Mouse (Mus musculus) common myeloid progenitor, adult 5-6 weeks (primary cell): Measurements from ENCODE around the gene Amz2. TPM values are rescaled to one million over a fixed set of nuclear protein-coding genes. Genes with fewer than 3 reads are reported as not detected.
A peak's percentile ranks its signal among the peaks of the same experiment; 100 is the strongest.

Experiments used
- ATAC-seq: replicated peaks from 2 replicates; pipeline ENCODE4 v1.8.0; 2016; ENCODE audit warnings: low read depth, mild to moderate bottlenecking, moderate TSS enrichment, inconsistent platforms; ENCODE audit not compliant: poor library complexity, severe bottlenecking
- total RNA-seq: library from RNA; stranded (forward); fragments of 200-1000, 187-1606 nt; gene quantifications from 2 replicates; pipeline ENCODE4 v1.2.3, GENCODE M21; 2017

Amz2 gene
- total RNA-seq, 1 experiment from 2014 or later, result 62.2 TPM

DNA sequence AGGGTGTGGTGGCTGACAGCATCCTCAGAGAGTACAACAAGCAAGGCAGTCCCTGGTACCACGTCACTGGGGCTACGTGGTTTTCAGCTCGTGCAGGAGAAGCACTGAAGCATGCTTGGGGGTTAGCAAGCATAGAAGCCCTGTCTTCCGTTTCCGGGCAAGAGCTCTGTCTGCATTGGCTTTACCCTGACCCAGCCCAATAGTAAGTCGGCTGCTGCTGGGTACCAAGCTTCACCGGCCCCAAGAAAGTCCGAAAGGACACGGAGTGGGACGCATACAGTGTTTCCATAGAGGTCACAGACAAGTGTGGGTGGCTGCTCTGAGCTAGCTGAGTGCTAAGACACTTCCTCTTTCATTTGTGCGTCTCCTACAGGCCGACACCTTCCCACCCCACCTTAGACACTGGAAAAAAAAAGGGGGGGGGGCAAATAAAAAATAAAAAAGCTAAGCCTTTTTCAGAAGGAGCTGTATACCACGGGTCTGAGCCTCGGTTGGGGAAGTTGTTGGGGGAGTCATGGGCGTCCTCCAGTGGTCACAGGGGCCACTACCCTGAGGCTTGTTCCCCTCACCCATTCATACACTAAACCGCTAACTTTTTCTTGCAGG lies 5.7 kb upstream of the Amz2 start:
- peak; percentile 72 for ATAC-seq

DNA sequence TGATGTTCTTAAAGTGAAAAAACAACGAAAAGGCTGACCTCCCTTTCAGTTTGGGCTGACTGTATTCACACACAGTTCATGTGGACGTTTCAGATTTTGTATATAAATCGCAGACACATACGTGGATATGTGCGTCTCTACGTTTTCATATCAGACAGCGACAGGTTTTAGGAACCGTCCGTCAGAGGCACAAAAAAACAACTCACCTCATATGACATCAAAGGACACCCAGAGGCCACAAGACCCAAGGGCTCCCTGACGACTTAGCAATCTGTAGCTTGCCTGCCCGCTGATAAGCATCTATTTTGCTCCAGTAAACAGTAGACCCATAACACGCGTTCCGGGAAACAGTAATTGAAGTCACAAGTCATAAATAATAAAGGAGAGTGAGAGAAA lies 5.2 kb upstream of the Amz2 start:
- ATAC-seq, result 0 out of 2 replicates have a peak, but pooled peaks have one; percentile 1

DNA sequence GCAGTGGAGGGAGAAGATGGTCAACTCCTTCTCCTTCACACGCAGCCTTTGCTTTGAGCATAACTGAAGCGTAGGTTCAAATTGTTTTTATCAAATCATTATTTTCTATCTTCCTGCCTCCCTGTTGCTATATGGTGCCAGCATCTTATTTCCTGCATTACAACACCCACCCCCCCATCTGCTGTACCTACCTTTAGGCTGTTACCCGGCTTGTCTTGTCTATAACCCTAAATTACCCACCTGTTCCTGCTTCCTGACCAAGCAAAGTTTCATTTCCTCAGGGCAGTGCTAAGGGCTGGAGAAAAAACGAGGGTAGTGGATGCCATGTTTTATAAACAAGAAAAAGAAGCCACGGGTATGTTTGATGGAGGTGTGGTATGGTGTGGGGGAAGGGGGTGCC lies 4.5 kb upstream of the Amz2 start:
- no peak for ATAC-seq

DNA sequence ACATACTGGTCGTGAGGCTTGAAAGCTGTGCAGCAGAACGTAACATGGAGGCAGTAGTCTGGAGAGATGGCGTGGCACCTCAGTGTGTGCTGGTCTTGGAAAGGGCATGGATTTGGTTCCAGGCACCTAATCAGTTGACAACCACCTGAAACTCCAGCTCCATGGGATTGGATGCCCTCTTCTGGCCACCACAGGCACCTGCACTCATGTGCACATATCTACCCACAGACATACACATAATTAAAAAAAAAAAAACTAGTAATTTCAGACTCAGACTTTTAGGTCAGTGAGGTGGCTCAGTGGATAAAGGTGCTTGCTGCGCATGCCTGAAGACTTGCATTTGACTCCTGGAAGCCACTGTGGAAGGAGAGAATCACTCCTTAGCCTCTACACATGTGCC lies 3.5 kb upstream of the Amz2 start:
- no peak for ATAC-seq

DNA sequence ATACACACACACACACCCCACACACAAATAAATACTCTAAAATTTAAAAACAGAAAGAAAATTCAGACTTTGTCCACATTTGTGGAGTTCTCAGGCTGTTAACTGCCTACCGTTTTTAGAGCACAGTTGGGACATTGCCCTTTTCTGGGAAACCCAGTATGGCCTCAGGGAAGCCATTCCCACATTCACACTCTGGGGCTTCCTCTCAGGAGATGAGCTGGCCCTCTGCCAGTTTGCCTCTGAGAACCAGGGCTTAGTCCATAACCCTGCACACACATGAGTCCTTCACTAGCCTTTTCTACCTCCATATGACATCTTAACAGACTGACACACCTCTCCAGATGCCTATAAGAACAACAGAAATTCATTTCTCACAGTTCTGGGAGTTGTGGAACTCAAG lies 2.5 kb upstream of the Amz2 start:
- no peak for ATAC-seq

DNA sequence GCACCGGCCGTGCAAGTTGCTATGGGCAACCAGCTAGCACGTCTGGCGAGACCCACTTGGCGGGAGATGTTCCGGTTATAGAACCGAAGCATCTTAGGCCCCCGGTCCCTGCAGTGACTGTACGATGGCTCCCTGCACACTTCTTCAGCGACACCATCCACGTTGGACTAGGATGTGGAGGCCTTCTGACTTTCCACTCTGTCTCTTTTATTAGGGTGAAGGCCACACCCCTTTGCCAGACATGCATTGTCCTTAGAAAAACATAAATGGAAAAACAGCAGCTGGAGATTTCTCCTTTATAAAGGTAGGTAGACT lies 483 bp downstream of the Amz2 start:
- no peak for ATAC-seq

DNA sequence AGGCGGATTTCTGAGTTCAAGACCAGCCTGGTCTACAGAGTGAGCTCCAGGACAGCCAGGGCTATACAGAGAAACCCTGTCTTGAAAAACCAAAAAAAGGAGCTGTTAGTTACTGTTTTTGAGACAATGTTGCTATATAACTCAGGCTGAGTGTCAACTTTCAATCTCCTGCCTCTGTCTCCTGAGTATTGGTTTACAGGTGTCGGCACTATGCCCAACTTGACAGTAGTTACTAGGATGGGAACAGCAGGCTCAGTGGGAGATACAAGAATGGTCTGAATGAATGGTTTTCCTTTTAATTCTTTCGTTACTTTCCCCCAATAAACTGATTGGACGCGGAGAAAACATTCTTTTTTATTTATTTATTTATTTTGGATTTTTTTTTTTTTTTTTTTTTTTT lies 1.6 kb downstream of the Amz2 start:
- no peak for ATAC-seq

DNA sequence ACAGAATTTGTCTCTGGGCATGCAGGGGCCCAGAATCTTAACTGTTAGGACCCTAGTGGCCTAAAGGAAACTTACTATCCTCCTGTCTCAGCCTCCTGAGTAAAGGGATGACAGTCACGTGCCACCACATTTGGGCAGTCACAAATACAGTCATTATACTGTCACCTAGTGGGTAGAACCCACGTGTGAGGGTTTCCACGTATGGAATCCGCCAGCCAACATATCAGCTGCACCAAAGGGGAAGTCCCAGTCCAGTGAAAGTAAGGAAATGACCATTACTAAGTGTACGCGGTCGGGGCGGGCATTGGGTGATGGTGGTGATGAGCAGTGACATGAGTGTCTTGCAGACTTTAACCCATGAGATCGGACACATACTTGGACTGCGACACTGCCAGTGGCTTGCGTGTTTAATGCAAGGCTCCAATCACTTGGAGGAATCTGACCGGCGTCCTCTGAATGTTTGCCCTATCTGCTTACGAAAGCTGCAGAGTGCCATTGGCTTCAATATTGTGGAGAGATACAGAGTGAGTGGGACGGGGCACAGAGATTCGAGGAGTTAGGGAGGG lies 8.6 kb downstream of the Amz2 start:
- ATAC-seq, result peak; percentile 41

DNA sequence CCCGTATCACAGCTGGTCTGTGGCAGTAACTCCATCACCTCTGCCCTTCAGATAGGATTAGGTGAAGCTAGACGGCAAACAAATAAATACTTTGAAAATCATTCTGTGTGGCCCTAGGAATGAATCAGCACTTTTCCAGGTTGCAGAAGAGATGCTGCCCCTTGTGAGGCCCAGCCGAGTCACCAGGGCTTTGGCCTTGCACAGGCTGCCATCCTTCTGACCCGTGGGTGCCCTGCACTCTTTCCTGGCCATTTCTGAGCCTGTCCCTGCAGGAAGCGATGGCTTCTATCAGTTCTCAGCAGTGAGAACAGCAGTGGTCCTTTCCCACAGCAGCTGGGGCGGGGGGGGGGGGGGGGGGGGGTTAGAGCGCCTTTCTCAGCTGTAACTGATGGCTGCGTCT lies 11.1 kb downstream of the Amz2 start:
- ATAC-seq, result no peak

DNA sequence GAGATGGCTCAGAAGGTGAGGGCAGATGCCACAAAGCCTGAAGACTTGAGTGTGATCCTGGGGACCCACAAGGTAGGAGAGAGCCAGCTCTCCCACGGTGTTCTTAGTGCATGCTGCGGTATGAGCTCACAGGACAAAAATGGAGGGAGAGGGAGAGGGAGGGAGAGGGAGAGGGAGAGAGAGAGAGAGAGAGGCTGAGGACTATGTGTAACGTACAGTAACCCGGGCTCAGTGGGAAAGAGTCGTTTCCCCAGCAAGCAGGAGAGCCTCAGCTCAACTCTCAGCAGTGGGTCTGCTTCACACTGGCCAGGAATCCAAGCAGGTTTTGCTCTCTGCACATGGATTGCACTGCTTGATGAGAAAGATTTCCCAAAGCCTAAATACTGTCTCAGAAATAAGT lies 13.5 kb downstream of the Amz2 start:
- no peak for ATAC-seq

DNA sequence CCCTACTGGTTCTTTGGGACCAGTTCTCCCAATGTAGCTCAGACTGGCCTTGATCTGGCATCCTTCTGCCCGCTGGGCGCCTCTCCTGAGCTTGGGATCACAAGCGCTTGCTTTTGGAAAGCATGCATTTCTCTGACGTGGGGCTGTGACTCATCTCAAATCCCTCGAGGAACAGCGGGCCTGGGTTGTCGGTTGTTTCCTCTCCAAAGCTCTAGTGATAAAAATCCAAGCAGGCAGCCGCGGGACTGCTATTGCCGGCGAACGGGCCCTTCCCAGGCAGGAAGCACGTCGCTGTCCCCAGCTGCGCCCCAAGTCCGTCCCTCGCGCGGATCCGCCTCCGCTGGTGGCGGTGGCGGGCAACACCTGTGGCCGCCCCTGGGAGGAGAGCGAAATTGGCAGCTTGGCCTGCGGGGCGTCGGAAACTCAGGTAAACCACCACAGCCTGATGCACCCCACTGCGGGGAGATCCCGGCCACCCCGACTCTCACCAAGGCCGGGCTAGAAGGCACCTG lies 14.1 kb downstream of the Amz2 start:
- peak; percentile 68 for ATAC-seq

DNA sequence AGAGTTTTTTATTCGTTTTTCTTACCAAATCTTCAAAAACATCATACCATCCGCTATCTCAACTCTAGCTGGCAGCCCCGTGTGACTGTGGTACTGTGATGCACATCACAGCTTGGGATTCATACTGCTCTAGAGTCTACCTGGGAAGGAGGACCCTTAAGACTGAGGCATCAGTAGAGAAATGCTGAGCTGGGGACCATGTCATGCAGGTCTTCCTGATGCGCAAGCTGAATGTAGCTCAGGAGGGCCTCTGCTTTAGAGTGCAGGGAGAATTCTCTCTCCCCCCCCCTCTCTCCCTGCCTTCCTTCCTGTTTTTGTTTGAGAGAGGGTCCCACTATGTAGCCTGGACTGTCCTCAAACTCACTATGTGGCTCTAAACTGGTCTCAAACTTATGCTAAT lies 14.9 kb downstream of the Amz2 start:
- no peak for ATAC-seq

DNA sequence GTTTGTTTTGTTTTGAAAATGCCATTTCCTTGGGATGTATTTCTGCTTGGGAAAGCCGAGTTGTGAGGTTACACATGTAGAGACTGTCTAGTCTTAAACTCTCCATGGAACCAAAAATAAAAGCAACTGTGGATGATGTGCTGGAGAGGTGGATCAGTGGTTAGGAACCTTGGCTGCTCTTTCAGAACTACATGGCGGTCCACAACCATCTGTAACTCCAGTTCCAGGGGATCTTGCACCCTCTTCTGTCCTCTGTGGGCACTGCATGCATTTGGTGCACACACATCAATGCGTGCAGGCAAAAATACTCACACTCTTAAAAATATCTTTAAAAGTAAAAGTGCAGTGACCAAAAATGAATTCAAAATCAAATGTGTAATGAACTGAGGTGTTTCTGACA lies 15.4 kb downstream of the Amz2 start:
- peak; percentile 46; the same call in 1 of the 2 replicates for ATAC-seq

DNA sequence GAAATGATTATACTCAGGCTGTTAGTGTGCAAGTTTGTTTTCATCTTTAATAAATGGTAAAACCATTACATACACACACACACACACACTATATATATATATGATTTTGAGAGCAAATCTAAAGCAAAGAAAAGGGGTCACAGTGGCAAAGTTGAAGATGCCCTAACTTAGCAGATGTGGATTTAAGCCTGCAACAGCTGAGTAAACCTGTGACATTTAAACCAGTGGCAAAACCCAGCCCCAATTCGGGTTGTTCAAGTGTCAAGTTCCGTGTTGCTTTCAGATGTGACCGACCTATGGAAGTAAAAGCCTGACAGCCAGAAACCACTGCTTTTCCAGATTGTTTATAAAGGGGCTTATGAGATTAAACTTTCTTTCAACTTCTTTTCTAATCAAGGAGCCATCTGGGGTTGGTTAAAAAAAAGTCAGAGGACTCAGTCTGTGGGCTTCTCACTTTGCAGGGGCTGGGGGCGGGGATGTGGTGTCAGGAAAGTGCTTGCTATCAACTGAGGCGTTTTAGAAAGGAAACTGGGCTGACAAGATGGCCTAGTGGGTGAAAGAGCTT lies 16.5 kb downstream of the Amz2 start:
- ATAC-seq, result no peak

DNA sequence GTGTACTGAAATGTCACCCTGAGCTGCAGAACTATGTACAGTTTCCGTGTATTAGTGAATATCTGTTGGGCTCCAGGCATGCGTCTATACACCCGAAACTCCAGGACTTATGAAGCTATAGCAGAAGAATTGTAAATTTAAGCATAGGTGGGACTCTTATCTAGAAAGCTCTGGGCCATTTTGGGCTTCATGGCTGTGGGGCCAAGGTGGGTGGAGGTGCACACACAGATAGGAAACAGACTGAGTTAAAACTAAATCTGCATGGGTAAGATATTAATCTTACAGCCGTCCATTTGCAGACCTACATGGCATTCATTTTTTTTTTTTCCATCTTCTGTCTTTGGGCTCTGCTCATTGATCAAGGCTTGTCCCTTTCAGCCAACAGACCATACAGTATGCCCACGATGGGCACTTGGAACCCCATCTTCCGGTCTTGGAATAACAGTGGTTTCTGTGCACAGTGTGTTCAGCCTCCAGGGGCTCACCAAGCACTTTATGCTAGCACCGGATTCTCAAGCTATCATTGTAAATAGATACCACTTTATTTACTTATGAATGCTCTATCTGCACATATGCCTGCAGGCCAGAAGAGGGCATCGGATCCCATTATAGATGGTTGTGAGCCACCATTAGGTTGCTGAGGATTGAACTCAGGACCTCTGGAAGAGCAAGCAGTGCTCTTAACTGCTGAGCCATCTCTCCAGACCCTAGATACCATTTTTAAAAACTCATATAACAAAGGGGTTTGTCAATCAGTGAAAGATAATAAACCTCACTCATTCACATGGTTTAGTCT lies 17.9 kb downstream of the Amz2 start:
- no peak for ATAC-seq

DNA sequence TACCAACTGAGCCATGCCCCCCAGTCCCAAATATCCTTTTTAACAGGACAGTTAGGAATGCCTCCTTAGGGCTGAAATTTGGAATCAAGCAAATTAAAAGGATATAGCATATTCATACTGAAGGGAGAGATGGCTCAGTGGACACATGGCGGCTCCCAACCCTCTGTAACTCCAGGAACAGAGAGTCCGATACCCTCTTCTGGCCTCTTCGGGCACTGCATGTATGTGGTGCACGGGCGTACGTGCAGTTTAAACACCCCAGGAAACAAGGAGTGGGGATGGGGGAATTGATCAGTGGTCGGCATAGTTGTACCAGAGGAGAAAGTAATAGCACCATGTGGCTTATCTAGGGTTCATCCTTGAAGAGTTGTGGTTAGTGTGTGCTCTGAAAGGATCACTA lies 18.9 kb downstream of the Amz2 start:
- peak; percentile 51 for ATAC-seq

DNA sequence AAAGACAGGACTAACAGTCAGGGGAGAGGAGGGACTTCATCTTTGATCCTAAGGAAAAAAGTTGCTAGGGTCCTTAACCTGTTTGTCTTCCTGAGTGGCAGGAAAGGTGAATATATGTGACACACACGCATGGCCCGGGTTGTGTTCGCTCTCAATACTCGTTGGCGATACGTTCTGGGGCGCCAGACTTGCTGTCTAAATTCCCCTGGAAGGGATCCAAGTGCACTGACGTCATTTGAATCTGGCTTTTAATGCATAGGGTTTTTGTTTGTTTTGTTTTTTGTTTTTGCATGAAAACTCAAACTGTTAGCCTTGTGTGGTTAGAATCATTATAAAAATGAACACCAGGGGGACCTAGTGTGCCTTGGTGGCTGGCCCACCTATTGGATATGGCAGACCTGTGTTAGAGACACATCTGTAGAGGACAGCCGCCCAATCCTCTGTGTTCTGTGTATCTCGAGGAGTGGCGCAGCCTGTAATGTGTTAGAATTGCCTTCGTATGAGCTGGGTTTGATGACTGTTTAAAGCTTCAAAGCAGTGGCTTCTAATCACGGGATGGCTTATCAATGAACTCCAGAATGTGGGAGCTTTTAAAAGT lies 19.8 kb downstream of the Amz2 start:
- ATAC-seq, result peak; percentile 76

DNA sequence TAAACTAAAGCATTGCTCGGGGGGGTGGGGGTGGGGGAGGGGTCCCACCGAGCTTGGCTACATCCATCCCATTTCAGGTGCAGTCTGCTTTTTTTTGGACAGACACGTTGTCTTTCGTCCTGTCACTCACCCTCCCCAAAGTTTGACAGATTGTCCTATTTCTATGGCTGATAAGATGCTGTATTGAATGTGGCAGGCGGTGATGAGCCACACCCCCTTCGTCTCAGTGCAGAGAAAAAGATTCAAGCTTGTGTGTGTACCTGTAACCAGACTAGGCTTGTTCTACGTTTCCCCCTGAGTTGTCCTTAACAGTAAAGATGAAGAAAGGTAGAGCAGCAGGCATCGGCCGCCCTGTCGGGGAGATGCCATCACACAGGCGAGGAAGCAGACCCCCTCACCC lies 25.4 kb downstream of the Amz2 start:
- ATAC-seq, result no peak

DNA sequence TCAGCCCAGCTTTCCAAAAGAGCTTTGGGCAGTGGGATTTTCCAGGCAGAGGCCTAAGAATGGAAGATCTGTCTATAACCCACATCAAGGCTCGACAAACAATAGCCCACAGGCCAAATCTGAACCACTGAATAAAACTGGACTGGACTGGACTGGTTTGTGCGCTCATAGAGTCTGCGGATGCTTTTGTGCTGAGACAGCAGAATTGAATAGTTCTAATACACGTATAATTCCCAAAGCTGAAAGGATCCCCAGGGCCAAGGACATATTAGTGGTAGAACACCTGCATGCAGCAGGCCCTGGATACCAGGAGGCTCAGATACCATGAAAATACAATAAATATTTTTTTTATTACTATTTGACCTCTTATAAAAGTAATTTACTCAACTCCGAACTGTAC lies 30.5 kb downstream of the Amz2 start:
- no peak for ATAC-seq

DNA sequence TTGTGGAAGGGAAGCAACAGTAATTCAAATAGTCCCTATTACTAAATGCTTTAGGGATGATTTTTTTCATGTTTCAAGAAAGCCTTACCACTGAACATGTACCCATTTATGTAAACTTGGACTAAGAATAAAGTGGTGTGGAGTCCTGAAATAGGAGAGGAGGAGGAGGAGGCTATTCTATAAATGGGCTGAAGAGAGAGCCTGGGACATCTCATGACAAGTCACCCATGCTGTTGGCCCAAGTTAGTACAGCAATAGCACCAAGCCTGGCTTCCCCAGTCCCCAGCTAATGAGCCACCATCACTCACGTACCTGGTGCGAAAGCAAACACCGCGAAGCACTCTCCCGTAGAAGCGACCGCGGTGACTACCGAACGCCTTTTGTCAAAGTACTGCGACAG lies 32.4 kb downstream of the Amz2 start:
- no peak for ATAC-seq

DNA sequence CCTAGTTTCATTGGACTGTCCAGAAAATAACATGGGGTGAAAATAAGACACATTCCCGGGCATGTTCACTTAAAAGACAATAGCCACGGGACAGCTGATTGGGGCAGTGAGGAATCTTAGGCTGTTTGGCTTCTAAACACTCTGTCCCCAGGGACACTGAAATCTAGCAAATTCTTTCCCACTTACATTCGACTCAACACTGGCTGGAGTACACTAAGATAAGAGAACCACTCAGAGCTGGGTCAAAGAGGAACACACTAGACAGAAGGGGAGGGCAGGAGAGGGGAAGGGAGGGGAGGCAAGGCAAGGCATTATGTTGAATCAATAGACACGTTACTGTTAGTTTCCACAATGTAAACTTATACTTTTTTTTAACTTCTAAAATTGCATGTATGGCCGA lies 34.8 kb downstream of the Amz2 start:
- ATAC-seq, result peak; percentile 54; the same call in 1 of the 2 replicates
